Mouse (Mus musculus) hindbrain, embryonic 15.5 days (tissue): Measurements from ENCODE around the gene Syngap1. TPM values are rescaled to one million over a fixed set of nuclear protein-coding genes. Genes with fewer than 3 reads are reported as not detected.

ENCODE experiments used
- microRNA-seq: library from miRNA; unstranded; fragments of <30 nt; microRNA quantifications from one replicate; pipeline ENCODE4, GENCODE M21; 2016
- polyA plus RNA-seq: library from polyadenylated mRNA; unstranded; fragments of >200 nt; fragmentation: Nextera tagmentation; extraction: Ambion mirVana; gene quantifications from 2 replicates; pipeline ENCODE4 v1.2.1, GENCODE M21; 2015

The Syngap1 gene
- polyA plus RNA-seq, 1 experiment from 2014 or later = 4.7 TPM

Small RNA genes lying within 50 kb of the gene (microRNA-seq; reads per million reads assigned to microRNA genes)
- gene Gm27775 = not detected
- gene Mir3083 = 1.3 reads per million
- gene Mir6968 = 0.65 reads per million

Other genes with a start within 250 kb of the Syngap1 start
- 11.5 and 12.4 TPM in 2 replicates for gene Crebrf, start 225.6 kb upstream of the Syngap1 start, polyA plus RNA-seq
- gene Bnip1, start 160.2 kb upstream of the Syngap1 start, polyA plus RNA-seq = 54.8 and 58.6 TPM in 2 replicates
- gene Nkx2-5, start 96.2 kb upstream of the Syngap1 start, polyA plus RNA-seq = 0.09 TPM in 1 of 2 replicates, not detected in the other
- gene Kifc5b, start 24.2 kb upstream of the Syngap1 start, polyA plus RNA-seq = 3.4 and 3.7 TPM in 2 replicates
- gene Phf1, start 8.2 kb upstream of the Syngap1 start, polyA plus RNA-seq = 32.3 and 34.7 TPM in 2 replicates
- gene Cuta, start 1.7 kb upstream of the Syngap1 start, polyA plus RNA-seq = 134 and 138 TPM in 2 replicates
- 14.6 and 14.7 TPM in 2 replicates for gene Zbtb9, start 31.9 kb downstream of the Syngap1 start, polyA plus RNA-seq
- 4.1 and 4.5 TPM in 2 replicates for gene Bak1, start 87.8 kb downstream of the Syngap1 start, polyA plus RNA-seq
- gene Itpr3, start 116.1 kb downstream of the Syngap1 start, polyA plus RNA-seq = 0.79 and 1.2 TPM in 2 replicates
- gene Uqcc2, start 192.7 kb downstream of the Syngap1 start, polyA plus RNA-seq = 379 and 389 TPM in 2 replicates
- gene Ip6k3, start 226.5 kb downstream of the Syngap1 start, polyA plus RNA-seq = 0.26 and 0.28 TPM in 2 replicates